Mouse (Mus musculus): ENCODE data around the gene Ppm1l.

GRCm38 (mm10) chr3:69296270-69296669 lies 20.4 kb upstream of the Ppm1l start:
- no peak for TF ChIP-seq CTCF (IDR thresholded peaks at IDR 0.05; ENCODE audit: borderline replicate concordance, insufficient read depth, low read length)
- no peak for TF ChIP-seq POLR2A (IDR thresholded peaks at IDR 0.05; ENCODE audit: low read depth, low read length)
